Mouse (Mus musculus): ENCODE measurements around the gene Grid2. TPM values are rescaled to one million over a fixed set of nuclear protein-coding genes. Genes with fewer than 3 reads are reported as not detected.

Grid2 gene
- polyA plus RNA-seq, 1 experiment from 2014 or later: 0.08 TPM

GRCm38 (mm10) chr6:63347015-63347414 lies 91.3 kb downstream of the Grid2 start:
- DNase-seq (ENCODE audit: low spot score) (no peak), ATAC-seq (replicated peaks; ENCODE audit: low FRiP score) (no peak)
- 74% methylated on average over 1 of the region's 1 CpGs for WGBS
- Histone ChIP-seq H3K4me1 (replicated peaks; ENCODE audit: control insufficient read depth, insufficient read depth, low read length) (no peaks in the 10 kb centered on the region), H3K9ac (ENCODE audit: low read depth, low read length) (no peak overlapping the region), H3K4me2 (no peak overlapping the region), H3K27me3 (replicated peaks; ENCODE audit: control insufficient read depth, insufficient read depth, low read length) (no peaks in the 10 kb centered on the region), H3K4me3 (ENCODE audit: low read depth, low read length) (no peak overlapping the region), H3K9me3 (ENCODE audit: control insufficient read depth, low read length) (no peaks in the 10 kb centered on the region), H3K27ac (ENCODE audit: low read depth, low read length) (no peak overlapping the region), H3K36me3 (ENCODE audit: control insufficient read depth, insufficient read depth, low read length) (no peaks in the 10 kb centered on the region)

- Histone ChIP-seq H3K4me1 (replicated peaks; ENCODE audit: control insufficient read depth, insufficient read depth, low read length) (no peaks in the 10 kb centered on the region), H3K27me3 (replicated peaks; ENCODE audit: control insufficient read depth, insufficient read depth, low read length) (no peaks in the 10 kb centered on the region), H3K9ac (ENCODE audit: low read depth, low read length) (no peak overlapping the region), H3K4me2 (no peak overlapping the region), H3K36me3 (ENCODE audit: control insufficient read depth, insufficient read depth, low read length) (no peaks in the 10 kb centered on the region), H3K27ac (ENCODE audit: low read depth, low read length) (no peak overlapping the region), H3K9me3 (ENCODE audit: control insufficient read depth, low read length) (no peaks in the 10 kb centered on the region), H3K4me3 (ENCODE audit: low read depth, low read length) (no peak overlapping the region)
- WGBS: 71% methylated on average over 1 of the region's 1 CpGs
- DNase-seq (ENCODE audit: low spot score) (no peak), ATAC-seq (replicated peaks; ENCODE audit: low FRiP score) (no peak)
These were observed 125.5 kb downstream of the Grid2 start for GRCm38 (mm10) chr6:63381061-63381611.

GRCm38 (mm10) chr6:63401698-63402097 lies 146.0 kb downstream of the Grid2 start:
- no peak overlapping the region for H3K27ac ChIP-seq (ENCODE audit: low read depth, low read length)
- H3K9ac ChIP-seq (ENCODE audit: low read depth, low read length): no peak overlapping the region
- ATAC-seq (replicated peaks; ENCODE audit: low FRiP score) (no peak), DNase-seq (ENCODE audit: low spot score) (no peak)
- H3K9me3 ChIP-seq (ENCODE audit: control insufficient read depth, low read length): no peaks in the 10 kb centered on the region
- H3K27me3 ChIP-seq (replicated peaks; ENCODE audit: control insufficient read depth, insufficient read depth, low read length): no peaks in the 10 kb centered on the region
- H3K4me2 ChIP-seq: no peak overlapping the region
- WGBS: 78% methylated on average over 3 of the region's 3 CpGs
- no peak overlapping the region for H3K4me3 ChIP-seq (ENCODE audit: low read depth, low read length)
- H3K4me1 ChIP-seq (replicated peaks; ENCODE audit: control insufficient read depth, insufficient read depth, low read length): no peaks in the 10 kb centered on the region
- no peaks in the 10 kb centered on the region for H3K36me3 ChIP-seq (ENCODE audit: control insufficient read depth, insufficient read depth, low read length)

- Histone ChIP-seq H3K9me3 (ENCODE audit: control insufficient read depth, low read length) (no peaks in the 10 kb centered on the region), H3K36me3 (ENCODE audit: control insufficient read depth, insufficient read depth, low read length) (no peaks in the 10 kb centered on the region), H3K27ac (ENCODE audit: low read depth, low read length) (no peak overlapping the region), H3K4me3 (ENCODE audit: low read depth, low read length) (no peak overlapping the region), H3K9ac (ENCODE audit: low read depth, low read length) (no peak overlapping the region), H3K27me3 (replicated peaks; ENCODE audit: control insufficient read depth, insufficient read depth, low read length) (no peaks in the 10 kb centered on the region), H3K4me1 (replicated peaks; ENCODE audit: control insufficient read depth, insufficient read depth, low read length) (no peaks in the 10 kb centered on the region), H3K4me2 (no peak overlapping the region)
- no peak for DNase-seq (ENCODE audit: low spot score)
- 77% methylated on average over 1 of the region's 1 CpGs for WGBS
- no peak for ATAC-seq (replicated peaks; ENCODE audit: low FRiP score)
These were observed 161.9 kb downstream of the Grid2 start for GRCm38 (mm10) chr6:63417534-63417933.

- Histone ChIP-seq H3K4me1 (replicated peaks; ENCODE audit: control insufficient read depth, insufficient read depth, low read length) (no peaks in the 10 kb centered on the region), H3K36me3 (ENCODE audit: control insufficient read depth, insufficient read depth, low read length) (no peaks in the 10 kb centered on the region), H3K27me3 (replicated peaks; ENCODE audit: control insufficient read depth, insufficient read depth, low read length) (no peaks in the 10 kb centered on the region), H3K4me2 (no peak overlapping the region), H3K9me3 (ENCODE audit: control insufficient read depth, low read length) (no peaks in the 10 kb centered on the region), H3K9ac (ENCODE audit: low read depth, low read length) (no peak overlapping the region), H3K27ac (ENCODE audit: low read depth, low read length) (no peak overlapping the region), H3K4me3 (ENCODE audit: low read depth, low read length) (no peak overlapping the region)
- WGBS: 73% methylated on average over 2 of the region's 2 CpGs
- DNase-seq (ENCODE audit: low spot score) (no peak), ATAC-seq (replicated peaks; ENCODE audit: low FRiP score) (no peak)
These were observed 177.1 kb downstream of the Grid2 start for GRCm38 (mm10) chr6:63432751-63433150.

GRCm38 (mm10) chr6:63448175-63448574 lies 192.5 kb downstream of the Grid2 start:
- DNase-seq (ENCODE audit: low spot score) (no peak), ATAC-seq (replicated peaks; ENCODE audit: low FRiP score) (no peak)
- Histone ChIP-seq H3K27me3 (replicated peaks; ENCODE audit: control insufficient read depth, insufficient read depth, low read length) (no peaks in the 10 kb centered on the region), H3K4me3 (ENCODE audit: low read depth, low read length) (no peak overlapping the region), H3K4me2 (no peak overlapping the region), H3K9ac (ENCODE audit: low read depth, low read length) (no peak overlapping the region), H3K36me3 (ENCODE audit: control insufficient read depth, insufficient read depth, low read length) (no peaks in the 10 kb centered on the region), H3K9me3 (ENCODE audit: control insufficient read depth, low read length) (no peaks in the 10 kb centered on the region), H3K4me1 (replicated peaks; ENCODE audit: control insufficient read depth, insufficient read depth, low read length) (no peaks in the 10 kb centered on the region), H3K27ac (ENCODE audit: low read depth, low read length) (no peak overlapping the region)
- WGBS: 73% methylated on average over 2 of the region's 2 CpGs

- Histone ChIP-seq H3K4me1 (replicated peaks; ENCODE audit: control insufficient read depth, insufficient read depth, low read length) (no peaks in the 10 kb centered on the region), H3K9me3 (ENCODE audit: control insufficient read depth, low read length) (no peaks in the 10 kb centered on the region), H3K36me3 (ENCODE audit: control insufficient read depth, insufficient read depth, low read length) (no peaks in the 10 kb centered on the region), H3K27me3 (replicated peaks; ENCODE audit: control insufficient read depth, insufficient read depth, low read length) (no peaks in the 10 kb centered on the region), H3K4me2 (no peak overlapping the region), H3K9ac (ENCODE audit: low read depth, low read length) (no peak overlapping the region), H3K4me3 (ENCODE audit: low read depth, low read length) (no peak overlapping the region), H3K27ac (ENCODE audit: low read depth, low read length) (no peak overlapping the region)
- DNase-seq (ENCODE audit: low spot score) (no peak), ATAC-seq (replicated peaks; ENCODE audit: low FRiP score) (no peak)
- WGBS: 87% methylated on average over 1 of the region's 1 CpGs
These were observed 226.5 kb downstream of the Grid2 start for GRCm38 (mm10) chr6:63482141-63482540.

- no peaks in the 10 kb centered on the region for H3K4me1 ChIP-seq (replicated peaks; ENCODE audit: control insufficient read depth, insufficient read depth, low read length)
- DNase-seq (ENCODE audit: low spot score) (no peak), ATAC-seq (replicated peaks; ENCODE audit: low FRiP score) (no peak)
- no peak overlapping the region for H3K4me3 ChIP-seq (ENCODE audit: low read depth, low read length)
- H3K36me3 ChIP-seq (ENCODE audit: control insufficient read depth, insufficient read depth, low read length): no peaks in the 10 kb centered on the region
- H3K9me3 ChIP-seq (ENCODE audit: control insufficient read depth, low read length): no peaks in the 10 kb centered on the region
- H3K4me2 ChIP-seq: no peak overlapping the region
- WGBS: 75% methylated on average over 1 of the region's 1 CpGs
- no peak overlapping the region for H3K9ac ChIP-seq (ENCODE audit: low read depth, low read length)
- no peak overlapping the region for H3K27ac ChIP-seq (ENCODE audit: low read depth, low read length)
- no peaks in the 10 kb centered on the region for H3K27me3 ChIP-seq (replicated peaks; ENCODE audit: control insufficient read depth, insufficient read depth, low read length)
These were observed 259.3 kb downstream of the Grid2 start for GRCm38 (mm10) chr6:63515016-63515415.

GRCm38 (mm10) chr6:63515957-63516356 lies 260.3 kb downstream of the Grid2 start:
- ATAC-seq (replicated peaks; ENCODE audit: low FRiP score): no peak
- no peak for DNase-seq (ENCODE audit: low spot score)
- H3K4me2 ChIP-seq: no peak overlapping the region
- 76% methylated on average over 6 of the region's 6 CpGs for WGBS
- no peaks in the 10 kb centered on the region for H3K27me3 ChIP-seq (replicated peaks; ENCODE audit: control insufficient read depth, insufficient read depth, low read length)
- H3K4me3 ChIP-seq (ENCODE audit: low read depth, low read length): no peak overlapping the region
- H3K36me3 ChIP-seq (ENCODE audit: control insufficient read depth, insufficient read depth, low read length): no peaks in the 10 kb centered on the region
- no peak overlapping the region for H3K27ac ChIP-seq (ENCODE audit: low read depth, low read length)
- H3K9me3 ChIP-seq (ENCODE audit: control insufficient read depth, low read length): no peaks in the 10 kb centered on the region
- H3K4me1 ChIP-seq (replicated peaks; ENCODE audit: control insufficient read depth, insufficient read depth, low read length): no peaks in the 10 kb centered on the region
- H3K9ac ChIP-seq (ENCODE audit: low read depth, low read length): no peak overlapping the region

Data from liver, embryonic 11.5 days (tissue).